Mouse (Mus musculus): ENCODE measurements around the gene Acp2. TPM values are rescaled to one million over a fixed set of nuclear protein-coding genes. Genes with fewer than 3 reads are reported as not detected.

The Acp2 gene
- 35.6 and 38.6 TPM in 2 replicates for polyA plus RNA-seq (2014; fragmentation: Nextera tagmentation; extraction: Ambion mirVana)

- Histone ChIP-seq H3K4me2 (replicated peaks; ENCODE audit: low read depth, low read length) (peak within 1 kb of the TSS; percentile 60), H3K4me1 (replicated peaks; ENCODE audit: control insufficient read depth, insufficient read depth, low read length) (no peaks in the 10 kb centered on the region; the same call in 1 of the 2 replicates), H3K9ac (ENCODE audit: low read depth, low read length) (peak within 1 kb of the TSS; percentile 89), H3K9me3 (ENCODE audit: control insufficient read depth, low read length) (no peaks in the 10 kb centered on the region), H3K36me3 (ENCODE audit: control insufficient read depth, insufficient read depth, low read length) (peaks cover 7% of the 10 kb centered on the region), H3K4me3 (ENCODE audit: low read depth, low read length) (peak within 1 kb of the TSS; percentile 79), H3K27ac (ENCODE audit: low read depth, low read length) (peak within 1 kb of the TSS; percentile 87), H3K27me3 (ENCODE audit: control insufficient read depth, insufficient read depth, low read length) (no peaks in the 10 kb centered on the region)
- DNase-seq (ENCODE audit: low spot score) = peak; percentile 95
- WGBS = 5% methylated on average over 28 of the region's 28 CpGs
- ATAC-seq (ENCODE audit: low FRiP score) = peak; percentile 98
Measured at GRCm38 (mm10) chr2:91202222-91202971, at the start of gene Acp2, which contains the start of gene Nr1h3. TSS of gene Acp2 (plus strand) at chr2:91202885. TSS of gene Nr1h3 (minus strand) at chr2:91202834.

GRCm38 (mm10) chr2:91152885-91153377 lies 49.8 kb upstream of the Acp2 start:
- ATAC-seq (ENCODE audit: low FRiP score) = no peak

GRCm38 (mm10) chr2:91154091-91154490 lies 48.6 kb upstream of the Acp2 start:
- no peak overlapping the region for H3K4me2 ChIP-seq (replicated peaks; ENCODE audit: low read depth, low read length)
- H3K4me1 ChIP-seq (replicated peaks; ENCODE audit: control insufficient read depth, insufficient read depth, low read length) = no peaks in the 10 kb centered on the region
- 97% methylated on average over 3 of the region's 3 CpGs for WGBS
- DNase-seq (ENCODE audit: low spot score) (no peak), ATAC-seq (ENCODE audit: low FRiP score) (no peak)
- H3K36me3 ChIP-seq (ENCODE audit: control insufficient read depth, insufficient read depth, low read length) = no peaks in the 10 kb centered on the region
- H3K9me3 ChIP-seq (ENCODE audit: control insufficient read depth, low read length) = no peaks in the 10 kb centered on the region
- no peak overlapping the region for H3K9ac ChIP-seq (ENCODE audit: low read depth, low read length)
- H3K27ac ChIP-seq (ENCODE audit: low read depth, low read length) = no peak overlapping the region
- H3K4me3 ChIP-seq (ENCODE audit: low read depth, low read length) = no peak overlapping the region
- H3K27me3 ChIP-seq (ENCODE audit: control insufficient read depth, insufficient read depth, low read length) = no peaks in the 10 kb centered on the region

More at GRCm38 (mm10) chr2:91152885-91153377, 49.8 kb upstream of the Acp2 start:
- Histone ChIP-seq H3K9ac (ENCODE audit: low read depth, low read length) (no peak overlapping the region), H3K4me2 (replicated peaks; ENCODE audit: low read depth, low read length) (no peak overlapping the region), H3K4me1 (replicated peaks; ENCODE audit: control insufficient read depth, insufficient read depth, low read length) (no peaks in the 10 kb centered on the region), H3K9me3 (ENCODE audit: control insufficient read depth, low read length) (no peaks in the 10 kb centered on the region), H3K36me3 (ENCODE audit: control insufficient read depth, insufficient read depth, low read length) (no peaks in the 10 kb centered on the region), H3K4me3 (ENCODE audit: low read depth, low read length) (no peak overlapping the region), H3K27ac (ENCODE audit: low read depth, low read length) (no peak overlapping the region), H3K27me3 (ENCODE audit: control insufficient read depth, insufficient read depth, low read length) (no peaks in the 10 kb centered on the region)
- no peak for DNase-seq (ENCODE audit: low spot score)
- 93% methylated on average over 3 of the region's 3 CpGs for WGBS

GRCm38 (mm10) chr2:91157002-91157752 lies 45.5 kb upstream of the Acp2 start:
- Histone ChIP-seq H3K27me3 (ENCODE audit: control insufficient read depth, insufficient read depth, low read length) (no peaks in the 10 kb centered on the region), H3K4me3 (ENCODE audit: low read depth, low read length) (no peak overlapping the region), H3K9me3 (ENCODE audit: control insufficient read depth, low read length) (no peaks in the 10 kb centered on the region), H3K4me2 (replicated peaks; ENCODE audit: low read depth, low read length) (no peak overlapping the region), H3K36me3 (ENCODE audit: control insufficient read depth, insufficient read depth, low read length) (no peaks in the 10 kb centered on the region), H3K4me1 (replicated peaks; ENCODE audit: control insufficient read depth, insufficient read depth, low read length) (no peaks in the 10 kb centered on the region), H3K9ac (ENCODE audit: low read depth, low read length) (no peak overlapping the region), H3K27ac (ENCODE audit: low read depth, low read length) (no peak overlapping the region)
- ATAC-seq (ENCODE audit: low FRiP score) (no peak), DNase-seq (ENCODE audit: low spot score) (no peak)
- 39% methylated on average over 6 of the region's 6 CpGs for WGBS

DNA sequence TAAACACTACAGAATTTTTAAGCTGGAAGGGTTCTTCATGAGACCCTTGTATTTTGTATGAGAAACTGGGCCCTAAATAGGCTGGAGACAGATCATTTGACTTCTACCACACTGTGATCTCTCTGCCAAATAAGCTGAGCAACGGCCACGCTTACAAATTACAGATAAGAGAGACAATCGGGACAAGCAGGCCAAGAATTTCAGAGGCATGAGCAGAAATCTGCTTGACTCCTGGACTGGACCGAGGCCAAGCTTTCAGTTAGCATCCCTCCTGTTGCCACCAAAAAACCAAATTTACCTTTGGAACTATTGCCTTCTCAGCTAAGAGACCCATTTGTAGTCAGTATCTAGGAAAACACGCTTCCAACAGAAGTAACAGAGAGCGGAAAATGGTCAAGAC lies 42.1 kb upstream of the Acp2 start:
- WGBS = 94% methylated on average over 6 of the region's 6 CpGs
- no peak overlapping the region for H3K4me2 ChIP-seq (replicated peaks; ENCODE audit: low read depth, low read length)
- no peaks in the 10 kb centered on the region for H3K36me3 ChIP-seq (ENCODE audit: control insufficient read depth, insufficient read depth, low read length)
- ATAC-seq (ENCODE audit: low FRiP score) (no peak), DNase-seq (ENCODE audit: low spot score) (no peak)
- no peaks in the 10 kb centered on the region for H3K27me3 ChIP-seq (ENCODE audit: control insufficient read depth, insufficient read depth, low read length)
- H3K9me3 ChIP-seq (ENCODE audit: control insufficient read depth, low read length) = no peaks in the 10 kb centered on the region
- no peak overlapping the region for H3K4me3 ChIP-seq (ENCODE audit: low read depth, low read length)
- H3K9ac ChIP-seq (ENCODE audit: low read depth, low read length) = no peak overlapping the region
- no peak overlapping the region for H3K27ac ChIP-seq (ENCODE audit: low read depth, low read length)
- no peaks in the 10 kb centered on the region for H3K4me1 ChIP-seq (replicated peaks; ENCODE audit: control insufficient read depth, insufficient read depth, low read length)

DNA sequence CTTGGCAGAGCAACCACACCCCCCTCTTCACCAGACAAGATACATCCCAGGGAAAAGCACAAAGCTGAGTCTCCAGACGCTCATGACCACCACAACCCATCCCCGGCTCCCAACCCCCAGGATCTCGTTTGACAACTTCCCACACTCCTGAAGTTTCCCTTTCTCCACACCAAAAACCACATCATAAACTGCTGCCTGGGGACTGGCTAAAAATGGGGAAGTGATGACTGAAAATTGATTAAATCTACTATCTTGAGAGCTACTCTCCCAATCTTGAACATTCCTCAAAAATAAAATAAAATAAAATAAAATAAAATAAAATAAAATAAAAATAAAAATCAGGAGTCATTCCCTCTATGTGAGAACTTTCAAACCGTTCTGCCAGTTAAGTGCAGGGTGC lies 39.7 kb upstream of the Acp2 start:
- 89% methylated on average over 4 of the region's 4 CpGs for WGBS
- Histone ChIP-seq H3K4me1 (replicated peaks; ENCODE audit: control insufficient read depth, insufficient read depth, low read length) (no peaks in the 10 kb centered on the region), H3K36me3 (ENCODE audit: control insufficient read depth, insufficient read depth, low read length) (peaks cover 6% of the 10 kb centered on the region; the same call in 1 of the 2 replicates)

DNA sequence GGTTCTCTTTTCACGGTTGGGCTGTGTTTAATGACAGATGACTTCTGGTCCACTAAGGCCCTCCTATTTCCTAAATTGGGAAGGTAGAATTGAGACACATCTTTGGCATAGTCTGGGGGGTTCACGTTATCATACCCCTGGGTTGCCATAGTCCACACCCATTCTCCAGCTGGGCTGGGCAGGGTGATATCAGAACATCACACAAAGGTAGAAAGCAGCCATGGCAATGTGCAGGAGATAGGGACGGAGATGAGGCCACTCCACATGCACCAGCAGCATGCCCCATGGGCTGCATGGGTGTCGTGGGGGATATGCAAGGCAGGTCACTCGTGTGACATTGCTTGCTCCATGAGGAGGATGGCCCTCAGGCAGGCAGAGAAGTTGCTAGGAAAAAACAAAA lies 39.2 kb upstream of the Acp2 start:
- peaks cover 6% of the 10 kb centered on the region; the same call in 1 of the 2 replicates for H3K36me3 ChIP-seq (ENCODE audit: control insufficient read depth, insufficient read depth, low read length)
- 92% methylated on average over 5 of the region's 5 CpGs for WGBS

More for the DNA sequence above, 39.7 kb upstream of the Acp2 start:
- H3K9ac ChIP-seq (ENCODE audit: low read depth, low read length) = no peak overlapping the region
- DNase-seq (ENCODE audit: low spot score) = no peak
- no peak for ATAC-seq (ENCODE audit: low FRiP score)
- H3K9me3 ChIP-seq (ENCODE audit: control insufficient read depth, low read length) = no peaks in the 10 kb centered on the region
- H3K4me2 ChIP-seq (replicated peaks; ENCODE audit: low read depth, low read length) = no peak overlapping the region
- no peak overlapping the region for H3K27ac ChIP-seq (ENCODE audit: low read depth, low read length)
- no peak overlapping the region for H3K4me3 ChIP-seq (ENCODE audit: low read depth, low read length)
- H3K27me3 ChIP-seq (ENCODE audit: control insufficient read depth, insufficient read depth, low read length) = no peaks in the 10 kb centered on the region

GRCm38 (mm10) chr2:91164991-91165390 lies 37.7 kb upstream of the Acp2 start:
- peaks cover 13% of the 10 kb centered on the region for H3K36me3 ChIP-seq (ENCODE audit: control insufficient read depth, insufficient read depth, low read length)
- H3K4me3 ChIP-seq (ENCODE audit: low read depth, low read length) = no peak overlapping the region
- H3K4me1 ChIP-seq (replicated peaks; ENCODE audit: control insufficient read depth, insufficient read depth, low read length) = no peaks in the 10 kb centered on the region
- no peak for ATAC-seq (ENCODE audit: low FRiP score)
- no peak overlapping the region for H3K27ac ChIP-seq (ENCODE audit: low read depth, low read length)
- H3K9me3 ChIP-seq (ENCODE audit: control insufficient read depth, low read length) = no peaks in the 10 kb centered on the region
- no peak for DNase-seq (ENCODE audit: low spot score)
- H3K27me3 ChIP-seq (ENCODE audit: control insufficient read depth, insufficient read depth, low read length) = no peaks in the 10 kb centered on the region
- H3K4me2 ChIP-seq (replicated peaks; ENCODE audit: low read depth, low read length) = no peak overlapping the region
- H3K9ac ChIP-seq (ENCODE audit: low read depth, low read length) = no peak overlapping the region
- WGBS = 92% methylated on average over 6 of the region's 6 CpGs

More for the DNA sequence above, 39.2 kb upstream of the Acp2 start:
- Histone ChIP-seq H3K27me3 (ENCODE audit: control insufficient read depth, insufficient read depth, low read length) (no peaks in the 10 kb centered on the region), H3K4me1 (replicated peaks; ENCODE audit: control insufficient read depth, insufficient read depth, low read length) (no peaks in the 10 kb centered on the region), H3K4me2 (replicated peaks; ENCODE audit: low read depth, low read length) (no peak overlapping the region), H3K9me3 (ENCODE audit: control insufficient read depth, low read length) (no peaks in the 10 kb centered on the region), H3K27ac (ENCODE audit: low read depth, low read length) (no peak overlapping the region), H3K4me3 (ENCODE audit: low read depth, low read length) (no peak overlapping the region), H3K9ac (ENCODE audit: low read depth, low read length) (no peak overlapping the region)
- DNase-seq (ENCODE audit: low spot score) (no peak), ATAC-seq (ENCODE audit: low FRiP score) (no peak)

Measured in hindbrain, embryonic 11.5 days (tissue).